Mouse (Mus musculus): ENCODE data around the gene Cib1. TPM values are rescaled to one million over a fixed set of nuclear protein-coding genes. Genes with fewer than 3 reads are reported as not detected.

Gene Cib1
- polyA plus RNA-seq, 1 experiment from 2014 or later, result 42.6 TPM

- Histone ChIP-seq H3K9me3 (ENCODE audit: control insufficient read depth, low read length) (0 out of 2 replicates have a peak, but pooled peaks cover 2% of the 10 kb centered on the region), H3K4me1 (ENCODE audit: control insufficient read depth, insufficient read depth, low read depth, low read length) (no peaks in the 10 kb centered on the region; the same call in 1 of the 2 replicates), H3K4me3 (ENCODE audit: low read length) (no peak overlapping the region), H3K27me3 (replicated peaks; ENCODE audit: control insufficient read depth, insufficient read depth, low read length) (no peaks in the 10 kb centered on the region), H3K4me2 (ENCODE audit: low read length) (no peak overlapping the region), H3K9ac (ENCODE audit: low read depth, low read length) (no peak overlapping the region), H3K27ac (ENCODE audit: low read depth, low read length) (no peak overlapping the region), H3K36me3 (ENCODE audit: control insufficient read depth, insufficient read depth, low read length) (no peaks in the 10 kb centered on the region)
- ATAC-seq, result no peak
- 95% methylated on average over 3 of the region's 3 CpGs for WGBS
These were observed 55.2 kb downstream of the Cib1 start for GRCm38 (mm10) chr7:80177438-80177837.

Other genes with a start within 250 kb of the Cib1 start
- 13.6 and 14.9 TPM in 2 replicates for gene Zfp710, start 208.0 kb downstream of the Cib1 start, polyA plus RNA-seq (2015; fragmentation: Nextera tagmentation; extraction: Ambion mirVana)
- gene Idh2, start 117.4 kb downstream of the Cib1 start, polyA plus RNA-seq (2015; fragmentation: Nextera tagmentation; extraction: Ambion mirVana), result 215 and 225 TPM in 2 replicates
- 21.1 and 24.3 TPM in 2 replicates for gene Sema4b, start 46.0 kb downstream of the Cib1 start, polyA plus RNA-seq (2015; fragmentation: Nextera tagmentation; extraction: Ambion mirVana)
- gene Gdpgp1, start 52 bp upstream of the Cib1 start, polyA plus RNA-seq (2015; fragmentation: Nextera tagmentation; extraction: Ambion mirVana), result 4.5 and 4.9 TPM in 2 replicates
- gene Ttll13, start 13.6 kb upstream of the Cib1 start, polyA plus RNA-seq (2015; fragmentation: Nextera tagmentation; extraction: Ambion mirVana), result 3.3 TPM in 2 replicates
- gene Ngrn, start 28.4 kb upstream of the Cib1 start, polyA plus RNA-seq (2015; fragmentation: Nextera tagmentation; extraction: Ambion mirVana), result 71.6 and 75.9 TPM in 2 replicates
- gene Vps33b, start 36.8 kb upstream of the Cib1 start, polyA plus RNA-seq (2015; fragmentation: Nextera tagmentation; extraction: Ambion mirVana), result 23.7 and 30.3 TPM in 2 replicates
- 34.9 and 41.2 TPM in 2 replicates for gene Prc1, start 61.6 kb upstream of the Cib1 start, polyA plus RNA-seq (2015; fragmentation: Nextera tagmentation; extraction: Ambion mirVana)
- 9.9 and 11.5 TPM in 2 replicates for gene Rccd1, start 91.6 kb upstream of the Cib1 start, polyA plus RNA-seq (2015; fragmentation: Nextera tagmentation; extraction: Ambion mirVana)
- gene Unc45a, start 108.2 kb upstream of the Cib1 start, polyA plus RNA-seq (2015; fragmentation: Nextera tagmentation; extraction: Ambion mirVana), result 57.0 and 65.7 TPM in 2 replicates
- 21.3 and 26.7 TPM in 2 replicates for gene Hddc3, start 110.3 kb upstream of the Cib1 start, polyA plus RNA-seq (2015; fragmentation: Nextera tagmentation; extraction: Ambion mirVana)
- 20.7 and 24.4 TPM in 2 replicates for gene Man2a2, start 138.6 kb upstream of the Cib1 start, polyA plus RNA-seq (2015; fragmentation: Nextera tagmentation; extraction: Ambion mirVana)
- 3.8 and 4.9 TPM in 2 replicates for gene Fes, start 155.1 kb upstream of the Cib1 start, polyA plus RNA-seq (2015; fragmentation: Nextera tagmentation; extraction: Ambion mirVana)
- 3.9 and 4.5 TPM in 2 replicates for gene Furin, start 172.6 kb upstream of the Cib1 start, polyA plus RNA-seq (2015; fragmentation: Nextera tagmentation; extraction: Ambion mirVana)